Mouse (Mus musculus): ENCODE measurements around the gene Elp1.

DNA sequence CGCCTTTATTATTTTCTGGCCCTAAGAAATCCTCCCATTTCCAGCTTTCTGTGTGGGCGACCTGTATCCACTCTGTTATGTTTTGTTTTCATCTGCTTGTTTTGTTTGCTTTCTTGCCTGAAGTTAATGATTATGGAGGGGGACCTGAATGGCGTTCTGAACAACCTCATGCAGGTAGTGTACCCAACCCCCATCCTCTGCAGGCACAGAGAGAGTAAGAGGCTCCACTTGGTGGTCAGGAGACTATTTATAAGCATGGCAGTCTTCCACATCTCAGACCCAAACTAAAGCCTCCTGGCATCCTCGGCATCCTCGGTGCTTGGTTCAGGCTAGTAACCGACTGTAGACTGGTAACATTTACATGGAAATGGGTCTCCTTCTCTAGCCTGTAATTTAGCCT is 79.8 kb downstream of the Elp1 start:
- TF ChIP-seq CTCF (IDR thresholded peaks at IDR 0.05; ENCODE audit: low read depth) (no peak), EP300 (IDR thresholded peaks at IDR 0.05; ENCODE audit: low read depth) (no peak)

Measured in heart, postnatal 0 days (tissue).